Mouse (Mus musculus) forebrain, embryonic 16.5 days (tissue): ENCODE data around the gene Tph1. TPM values are rescaled to one million over a fixed set of nuclear protein-coding genes. Genes with fewer than 3 reads are reported as not detected.

Source experiments
- polyA plus RNA-seq: library from polyadenylated mRNA; unstranded; fragments of >200 nt; fragmentation: Nextera tagmentation; extraction: Ambion mirVana; gene quantifications from 2 replicates; pipeline ENCODE4 v1.2.1, GENCODE M21; 2015

Gene Tph1
- polyA plus RNA-seq, 1 experiment from 2014 or later = 0.35 TPM

Other genes with a start within 250 kb of the Tph1 start
- gene Sergef, start 32.7 kb downstream of the Tph1 start, polyA plus RNA-seq = 27.2 and 32.6 TPM in 2 replicates
- gene Saal1, start 38.1 kb upstream of the Tph1 start, polyA plus RNA-seq = 20.8 and 22.3 TPM in 2 replicates
- 0.33 TPM in 1 of 2 replicates, not detected in the other for gene Saa3, start 43.2 kb upstream of the Tph1 start, polyA plus RNA-seq
- gene Saa4, start 60.1 kb upstream of the Tph1 start, polyA plus RNA-seq = not detected in 2 replicates
- gene Saa1, start 70.4 kb upstream of the Tph1 start, polyA plus RNA-seq = not detected in 2 replicates
- not detected in 2 replicates for gene Saa2, start 79.3 kb upstream of the Tph1 start, polyA plus RNA-seq
- 16.9 and 17.7 TPM in 2 replicates for gene Hps5, start 123.5 kb upstream of the Tph1 start, polyA plus RNA-seq
- 52.3 and 56.7 TPM in 2 replicates for gene Gtf2h1, start 123.6 kb upstream of the Tph1 start, polyA plus RNA-seq
- gene Ldha, start 168.9 kb upstream of the Tph1 start, polyA plus RNA-seq = 782 and 824 TPM in 2 replicates
- gene Ldhc, start 188.7 kb upstream of the Tph1 start, polyA plus RNA-seq = 0.20 TPM in 1 of 2 replicates, not detected in the other
- 424 and 426 TPM in 2 replicates for gene Tsg101, start 247.4 kb upstream of the Tph1 start, polyA plus RNA-seq